Mouse (Mus musculus): ENCODE measurements around the gene Zfp524. TPM values are rescaled to one million over a fixed set of nuclear protein-coding genes. Genes with fewer than 3 reads are reported as not detected.
A peak's percentile ranks its signal among the peaks of the same experiment; 100 is the strongest.

Gene Zfp524
- total and polyA plus RNA-seq, 2 experiments, result 6.7 to 38.3 TPM

DNA sequence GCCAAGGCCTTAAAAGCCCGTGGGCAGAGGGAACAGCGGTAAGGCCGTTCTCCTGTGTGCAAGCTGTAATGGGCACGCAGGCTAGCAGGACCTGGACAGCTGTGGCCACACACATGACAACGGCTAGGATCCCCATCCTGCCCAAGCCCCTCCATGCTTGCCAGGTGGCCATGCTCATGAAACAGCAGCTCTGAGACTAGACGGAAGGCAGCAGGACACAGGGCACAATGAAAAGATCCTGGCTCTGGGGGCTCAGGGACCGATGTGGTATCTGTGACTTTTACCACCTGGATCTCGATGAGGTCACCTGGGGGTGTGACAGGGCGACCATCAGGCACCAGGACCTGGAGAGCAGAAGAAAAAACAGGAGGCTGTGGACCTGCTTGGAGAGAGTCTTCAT is 21.9 kb downstream of the Zfp524 start:
- Histone ChIP-seq H3K27me3 (ENCODE audit: control insufficient read depth, insufficient read depth, low read length) (0 out of 2 replicates have a peak, but pooled peaks cover 3% of the 10 kb centered on the region), H3K36me3 (ENCODE audit: control insufficient read depth, insufficient read depth, low read length) (peaks cover 8% of the 10 kb centered on the region), H3K9ac (ENCODE audit: low read depth, low read length) (no peak overlapping the region), H3K4me3 (ENCODE audit: insufficient read depth, low read depth, low read length) (no peak overlapping the region), H3K79me2 (ENCODE audit: control insufficient read depth, insufficient read depth, low read length) (no peaks in the 10 kb centered on the region), H3K4me1 (ENCODE audit: control insufficient read depth, insufficient read depth, low read length) (peaks cover 2% of the 10 kb centered on the region), H3K27ac (replicated peaks; ENCODE audit: insufficient read depth, low read depth, low read length) (no peak overlapping the region)
- no peak for DNase-seq (ENCODE audit: extremely low read depth, low read depth, low spot score)
- TF ChIP-seq POLR2A (IDR thresholded peaks at IDR 0.05; ENCODE audit: extremely low read depth, insufficient read depth, low read length) (no peak), CTCF (IDR thresholded peaks at IDR 0.05; ENCODE audit: low read depth, low read length) (no peak)
- 97% methylated on average over 9 of the region's 9 CpGs for WGBS

DNA sequence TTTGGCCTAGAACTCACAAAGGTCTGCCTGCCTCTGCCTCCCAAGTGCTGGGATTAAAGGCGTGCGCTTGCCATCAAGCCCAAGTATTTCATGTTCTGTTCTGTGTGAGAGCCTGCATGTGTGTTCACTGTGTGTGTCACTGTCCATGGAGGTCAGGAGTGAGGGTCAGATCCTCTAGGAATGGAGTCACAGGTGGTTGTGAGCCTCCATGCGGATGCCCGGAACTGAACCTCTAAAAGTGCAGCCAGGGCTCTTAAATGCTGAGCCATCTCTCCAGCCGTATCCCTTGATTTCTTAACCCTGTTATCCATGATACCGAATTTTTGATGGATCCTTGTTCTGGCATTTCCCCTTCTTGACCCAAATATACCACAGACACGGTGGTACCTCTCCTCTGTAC is 22.8 kb downstream of the Zfp524 start:
- Histone ChIP-seq H3K9ac (ENCODE audit: low read depth, low read length) (no peak overlapping the region), H3K79me2 (ENCODE audit: control insufficient read depth, insufficient read depth, low read length) (no peaks in the 10 kb centered on the region), H3K4me3 (ENCODE audit: insufficient read depth, low read depth, low read length) (no peak overlapping the region), H3K4me1 (ENCODE audit: control insufficient read depth, insufficient read depth, low read length) (peaks cover 2% of the 10 kb centered on the region), H3K27me3 (ENCODE audit: control insufficient read depth, insufficient read depth, low read length) (no peaks in the 10 kb centered on the region), H3K27ac (replicated peaks; ENCODE audit: insufficient read depth, low read depth, low read length) (no peak overlapping the region), H3K36me3 (ENCODE audit: control insufficient read depth, insufficient read depth, low read length) (peaks cover 1% of the 10 kb centered on the region; the same call in 1 of the 2 replicates)
- TF ChIP-seq POLR2A (IDR thresholded peaks at IDR 0.05; ENCODE audit: extremely low read depth, insufficient read depth, low read length), result no peak
- DNase-seq (ENCODE audit: extremely low read depth, low read depth, low spot score), result no peak
- 96% methylated on average over 7 of the region's 7 CpGs for WGBS

DNA sequence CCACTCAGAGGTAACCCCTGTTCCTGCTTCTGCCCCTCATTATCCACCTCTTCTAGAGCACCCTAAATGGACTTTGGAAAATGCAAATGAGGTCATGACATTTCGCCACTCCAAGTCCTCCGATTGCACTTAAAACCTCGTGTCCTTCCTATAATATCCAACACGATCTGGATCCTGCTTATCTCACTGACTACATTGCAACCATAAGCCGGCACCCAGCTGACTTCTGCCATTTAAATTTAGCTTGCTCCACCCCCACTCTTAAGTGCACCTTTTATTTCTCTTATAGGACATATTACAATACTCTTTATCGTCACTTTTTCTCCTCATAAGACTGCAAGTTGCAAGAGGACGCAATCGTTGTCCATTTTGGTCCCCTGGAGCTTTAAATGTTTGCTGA is 23.3 kb downstream of the Zfp524 start:
- 66% methylated on average over 8 of the region's 8 CpGs for WGBS
- H3K4me3 ChIP-seq (ENCODE audit: insufficient read depth, low read depth, low read length), result no peak overlapping the region

DNA sequence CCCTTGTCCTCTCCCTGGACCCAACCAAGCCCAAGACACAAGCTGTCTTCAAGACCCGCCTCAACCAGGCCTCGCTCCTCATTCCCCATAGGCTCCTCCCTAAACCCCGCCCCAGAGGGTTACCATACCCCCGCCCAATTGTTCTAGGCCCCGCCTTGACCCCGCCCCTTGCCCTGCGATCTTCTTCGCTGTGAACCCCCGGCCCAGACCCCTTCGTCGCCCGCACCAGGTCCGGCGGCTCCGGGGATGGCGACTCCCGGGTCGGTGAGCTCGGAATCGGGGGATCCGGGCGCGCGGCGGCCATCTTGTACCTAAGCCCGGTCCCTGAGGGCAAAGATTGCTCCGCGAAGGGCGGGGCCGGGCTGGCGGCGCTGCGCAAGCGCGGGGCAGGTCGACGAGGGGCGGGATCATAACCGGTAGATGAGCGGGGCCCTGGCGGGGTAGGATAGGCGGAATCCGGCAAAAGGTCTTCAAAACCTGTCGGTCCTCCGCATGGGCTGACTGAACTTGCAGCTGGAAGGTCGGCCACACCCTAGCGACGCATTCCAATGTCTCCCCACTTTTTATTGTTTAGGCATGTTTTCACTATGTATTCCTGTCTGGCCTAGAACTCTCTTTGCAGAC is 24.0 kb downstream of the Zfp524 start, which contains the start of gene Zfp784:
TSS of gene Zfp784 (minus strand) at position 338 of the 624 bp plus-strand sequence.
- H3K36me3 ChIP-seq (ENCODE audit: control insufficient read depth, insufficient read depth, low read length), result no peaks in the 10 kb centered on the region
- peaks cover 2% of the 10 kb centered on the region for H3K4me1 ChIP-seq (ENCODE audit: control insufficient read depth, insufficient read depth, low read length)
- no peaks in the 10 kb centered on the region for H3K27me3 ChIP-seq (ENCODE audit: control insufficient read depth, insufficient read depth, low read length)
- peak within 1 kb of the TSS; percentile 94 for H3K27ac ChIP-seq (replicated peaks; ENCODE audit: insufficient read depth, low read depth, low read length)
- no peaks in the 10 kb centered on the region for H3K79me2 ChIP-seq (ENCODE audit: control insufficient read depth, insufficient read depth, low read length)
- H3K9ac ChIP-seq (ENCODE audit: low read depth, low read length), result peak within 1 kb of the TSS; percentile 92
- H3K4me3 ChIP-seq (ENCODE audit: insufficient read depth, low read depth, low read length), result peak within 1 kb of the TSS; percentile 79
- WGBS, result under 1% methylated on average over 48 of the region's 48 CpGs
- TF ChIP-seq POLR2A (IDR thresholded peaks at IDR 0.05; ENCODE audit: extremely low read depth, insufficient read depth, low read length), result peak; percentile 67; the same call in 1 of the 2 replicates
- TF ChIP-seq CTCF (IDR thresholded peaks at IDR 0.05; ENCODE audit: low read depth, low read length), result no peak
- peak; percentile 72 for DNase-seq (ENCODE audit: extremely low read depth, low read depth, low spot score)

More for the DNA sequence above, 23.3 kb downstream of the Zfp524 start:
- TF ChIP-seq POLR2A (IDR thresholded peaks at IDR 0.05; ENCODE audit: extremely low read depth, insufficient read depth, low read length) (no peak), CTCF (IDR thresholded peaks at IDR 0.05; ENCODE audit: low read depth, low read length) (no peak)
- Histone ChIP-seq H3K4me1 (ENCODE audit: control insufficient read depth, insufficient read depth, low read length) (peaks cover 2% of the 10 kb centered on the region), H3K27ac (replicated peaks; ENCODE audit: insufficient read depth, low read depth, low read length) (no peak overlapping the region), H3K9ac (ENCODE audit: low read depth, low read length) (no peak overlapping the region), H3K79me2 (ENCODE audit: control insufficient read depth, insufficient read depth, low read length) (no peaks in the 10 kb centered on the region), H3K36me3 (ENCODE audit: control insufficient read depth, insufficient read depth, low read length) (no peaks in the 10 kb centered on the region), H3K27me3 (ENCODE audit: control insufficient read depth, insufficient read depth, low read length) (no peaks in the 10 kb centered on the region)
- DNase-seq (ENCODE audit: extremely low read depth, low read depth, low spot score), result no peak

DNA sequence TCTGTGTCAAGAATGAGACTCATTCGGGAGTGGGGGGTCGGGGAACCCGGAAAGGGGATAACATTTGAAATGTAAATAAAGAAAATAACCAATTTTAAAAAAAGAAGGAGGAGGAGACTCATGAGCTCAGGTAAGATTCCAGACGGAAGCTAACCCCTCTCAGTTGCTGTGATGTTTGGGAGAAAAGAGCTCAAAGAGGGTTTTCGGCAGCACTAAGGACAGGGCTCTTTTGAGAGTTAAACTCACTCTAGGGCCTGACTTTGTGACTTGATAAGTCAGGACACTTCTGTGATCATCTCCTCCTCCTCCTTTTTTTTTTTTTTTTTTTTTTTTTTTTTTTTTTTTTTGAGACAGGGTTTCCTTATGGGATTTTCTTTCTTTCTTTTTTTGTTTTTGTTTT is 24.7 kb downstream of the Zfp524 start:
- H3K4me1 ChIP-seq (ENCODE audit: control insufficient read depth, insufficient read depth, low read length), result peaks cover 2% of the 10 kb centered on the region
- H3K9ac ChIP-seq (ENCODE audit: low read depth, low read length), result no peak overlapping the region
- no peaks in the 10 kb centered on the region for H3K36me3 ChIP-seq (ENCODE audit: control insufficient read depth, insufficient read depth, low read length)
- H3K27ac ChIP-seq (replicated peaks; ENCODE audit: insufficient read depth, low read depth, low read length), result no peak overlapping the region
- no peak overlapping the region; the same call in none of the 2 replicates for H3K4me3 ChIP-seq (ENCODE audit: insufficient read depth, low read depth, low read length)
- 28% methylated on average over 5 of the region's 5 CpGs for whole genome bisulfite sequencing
- H3K79me2 ChIP-seq (ENCODE audit: control insufficient read depth, insufficient read depth, low read length), result no peaks in the 10 kb centered on the region
- no peak for DNase-seq (ENCODE audit: extremely low read depth, low read depth, low spot score)
- no peaks in the 10 kb centered on the region for H3K27me3 ChIP-seq (ENCODE audit: control insufficient read depth, insufficient read depth, low read length)
- TF ChIP-seq POLR2A (IDR thresholded peaks at IDR 0.05; ENCODE audit: extremely low read depth, insufficient read depth, low read length) (no peak), CTCF (IDR thresholded peaks at IDR 0.05; ENCODE audit: low read depth, low read length) (no peak)

DNA sequence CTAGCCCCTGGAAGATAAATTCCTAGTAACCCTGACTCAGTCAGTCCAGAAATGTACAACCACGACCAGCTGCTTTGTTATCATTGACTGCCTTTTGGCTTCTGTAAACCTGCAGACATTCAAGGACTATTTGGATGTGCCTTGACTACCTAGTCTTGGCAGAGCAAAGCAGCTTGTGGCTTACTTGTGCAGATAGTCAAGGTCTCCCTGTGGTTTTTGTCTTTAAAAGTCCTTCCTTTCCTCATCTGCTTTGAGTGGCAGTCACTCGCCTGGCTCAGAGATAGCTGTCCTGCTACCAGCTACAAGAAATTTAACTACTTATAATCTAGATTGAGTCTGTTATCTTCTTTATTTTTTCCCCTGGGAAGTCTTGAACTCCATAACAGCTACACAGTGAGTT is 30.8 kb downstream of the Zfp524 start:
- Histone ChIP-seq H3K27ac (replicated peaks; ENCODE audit: insufficient read depth, low read depth, low read length) (no peak overlapping the region), H3K79me2 (ENCODE audit: control insufficient read depth, insufficient read depth, low read length) (no peaks in the 10 kb centered on the region), H3K4me1 (ENCODE audit: control insufficient read depth, insufficient read depth, low read length) (no peaks in the 10 kb centered on the region), H3K27me3 (ENCODE audit: control insufficient read depth, insufficient read depth, low read length) (no peaks in the 10 kb centered on the region), H3K36me3 (ENCODE audit: control insufficient read depth, insufficient read depth, low read length) (no peaks in the 10 kb centered on the region), H3K9ac (ENCODE audit: low read depth, low read length) (no peak overlapping the region), H3K4me3 (ENCODE audit: insufficient read depth, low read depth, low read length) (no peak overlapping the region)
- TF ChIP-seq POLR2A (IDR thresholded peaks at IDR 0.05; ENCODE audit: extremely low read depth, insufficient read depth, low read length) (no peak), CTCF (IDR thresholded peaks at IDR 0.05; ENCODE audit: low read depth, low read length) (no peak)
- DNase-seq (ENCODE audit: extremely low read depth, low read depth, low spot score), result no peak
- 70% methylated on average over 2 of the region's 2 CpGs for WGBS
